Mouse (Mus musculus): Measurements from ENCODE around the gene Ssx2ip. TPM values are rescaled to one million over a fixed set of nuclear protein-coding genes. Genes with fewer than 3 reads are reported as not detected.

The Ssx2ip gene
- polyA plus RNA-seq, 1 experiment from 2014 or later, result 27.7 TPM

DNA sequence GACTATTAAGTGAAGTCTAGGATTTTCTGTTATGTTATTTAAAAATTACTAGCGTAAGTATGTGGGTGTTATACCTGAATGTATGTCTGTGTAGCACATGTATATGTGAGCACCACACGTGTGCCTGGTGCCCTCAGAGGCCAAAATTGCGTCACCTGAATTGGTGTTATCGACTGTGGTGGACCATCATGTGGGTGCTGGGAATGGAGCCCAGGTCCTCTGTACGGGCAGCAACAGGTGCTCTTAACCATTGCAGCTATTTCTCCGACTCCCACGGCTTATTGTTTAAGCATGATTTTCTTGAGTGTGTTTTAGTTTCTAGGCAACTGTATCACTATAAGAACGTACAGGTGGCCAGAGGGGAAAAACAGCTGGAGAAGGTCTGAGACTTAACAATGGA lies 31.7 kb downstream of the Ssx2ip start:
- no peak overlapping the region for H3K27ac ChIP-seq (ENCODE audit: low read length)
- no peak overlapping the region for H3K4me3 ChIP-seq (replicated peaks; ENCODE audit: low read length)
- H3K4me1 ChIP-seq (ENCODE audit: control insufficient read depth, insufficient read depth, low read length), result no peaks in the 10 kb centered on the region
- H3K36me3 ChIP-seq (ENCODE audit: control insufficient read depth, insufficient read depth, low read length), result peaks cover 18% of the 10 kb centered on the region
- 90% methylated on average over 8 of the region's 8 CpGs for WGBS
- no peak for ATAC-seq (ENCODE audit: insufficient read depth, low FRiP score)
- H3K9ac ChIP-seq (ENCODE audit: low read length), result no peak overlapping the region
- no peaks in the 10 kb centered on the region for H3K9me3 ChIP-seq (replicated peaks; ENCODE audit: control insufficient read depth, low read length)
- no peaks in the 10 kb centered on the region for H3K27me3 ChIP-seq (ENCODE audit: control insufficient read depth, insufficient read depth, low read length)
- no peak overlapping the region for H3K4me2 ChIP-seq (ENCODE audit: low read depth, low read length)

DNA sequence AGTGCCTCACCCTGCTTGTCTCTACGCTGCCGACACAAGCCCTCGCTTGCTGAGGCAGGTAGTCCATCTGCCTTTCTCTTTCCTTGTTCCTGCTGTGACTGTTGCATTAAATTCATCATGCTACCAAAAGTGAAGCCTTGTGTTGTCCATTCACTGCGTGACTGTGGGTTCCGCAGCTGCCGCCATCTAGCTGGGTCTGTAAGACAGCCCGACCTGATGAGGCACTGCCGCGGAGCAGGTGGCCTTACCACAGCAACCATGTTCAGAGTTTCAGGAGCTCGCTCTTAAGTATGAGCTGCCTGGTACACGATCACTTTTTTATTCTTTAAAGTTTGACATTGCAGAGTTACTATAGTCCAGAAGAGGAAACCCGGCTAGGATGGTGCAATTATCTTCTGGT lies 35.6 kb downstream of the Ssx2ip start:
- Histone ChIP-seq H3K4me1 (ENCODE audit: control insufficient read depth, insufficient read depth, low read length) (no peaks in the 10 kb centered on the region), H3K27me3 (ENCODE audit: control insufficient read depth, insufficient read depth, low read length) (no peaks in the 10 kb centered on the region), H3K4me3 (replicated peaks; ENCODE audit: low read length) (no peak overlapping the region), H3K27ac (ENCODE audit: low read length) (no peak overlapping the region), H3K9me3 (replicated peaks; ENCODE audit: control insufficient read depth, low read length) (no peaks in the 10 kb centered on the region), H3K4me2 (ENCODE audit: low read depth, low read length) (no peak overlapping the region), H3K9ac (ENCODE audit: low read length) (no peak overlapping the region), H3K36me3 (ENCODE audit: control insufficient read depth, insufficient read depth, low read length) (peaks cover 15% of the 10 kb centered on the region)
- ATAC-seq (ENCODE audit: insufficient read depth, low FRiP score), result no peak
- WGBS, result 86% methylated on average over 12 of the region's 12 CpGs

DNA sequence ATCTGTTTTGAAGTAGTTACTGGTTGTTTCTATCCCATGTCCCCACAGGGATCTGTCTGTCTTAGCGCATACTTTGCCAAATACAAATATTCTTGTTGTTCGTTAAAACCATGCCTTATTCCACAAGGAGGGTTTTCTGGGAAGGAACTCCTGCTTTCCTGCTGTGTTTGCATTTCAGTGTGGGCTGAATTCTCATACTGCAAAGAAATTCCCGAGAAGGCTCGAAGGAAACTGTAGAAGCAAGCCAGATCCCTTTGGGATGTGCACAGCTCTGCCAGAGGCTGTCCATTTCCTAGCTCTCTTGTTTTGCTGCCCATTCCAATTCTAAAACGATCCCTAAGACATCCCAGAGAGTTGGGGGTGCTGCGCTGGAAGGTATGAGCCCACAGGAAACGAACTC lies 36.0 kb downstream of the Ssx2ip start:
- no peak for ATAC-seq (ENCODE audit: insufficient read depth, low FRiP score)
- no peak overlapping the region for H3K9ac ChIP-seq (ENCODE audit: low read length)
- 85% methylated on average over 7 of the region's 7 CpGs for WGBS
- H3K27me3 ChIP-seq (ENCODE audit: control insufficient read depth, insufficient read depth, low read length), result no peaks in the 10 kb centered on the region
- no peaks in the 10 kb centered on the region for H3K9me3 ChIP-seq (replicated peaks; ENCODE audit: control insufficient read depth, low read length)
- H3K4me1 ChIP-seq (ENCODE audit: control insufficient read depth, insufficient read depth, low read length), result no peaks in the 10 kb centered on the region
- H3K36me3 ChIP-seq (ENCODE audit: control insufficient read depth, insufficient read depth, low read length), result peaks cover 15% of the 10 kb centered on the region
- no peak overlapping the region for H3K4me2 ChIP-seq (ENCODE audit: low read depth, low read length)
- no peak overlapping the region for H3K27ac ChIP-seq (ENCODE audit: low read length)
- H3K4me3 ChIP-seq (replicated peaks; ENCODE audit: low read length), result no peak overlapping the region

DNA sequence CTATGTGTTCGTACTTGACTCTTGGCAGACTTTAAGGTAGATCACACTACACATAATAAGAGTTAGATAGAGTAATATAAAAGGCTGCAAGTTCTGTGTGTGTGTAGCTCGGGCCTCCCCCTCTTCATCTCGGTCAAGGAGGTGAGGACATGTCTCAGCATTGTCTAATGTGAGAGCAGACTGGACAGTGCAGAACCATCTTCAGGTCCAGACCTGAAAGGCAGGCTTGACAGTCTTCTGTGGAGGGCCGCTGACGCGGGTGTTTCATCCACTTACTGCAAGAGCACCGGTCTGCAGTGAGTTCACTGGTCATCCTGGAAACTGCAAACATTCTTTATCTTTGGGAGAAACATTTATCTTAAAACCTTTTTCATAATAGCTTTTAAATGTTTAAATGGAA lies 38.0 kb downstream of the Ssx2ip start:
- no peaks in the 10 kb centered on the region for H3K4me1 ChIP-seq (ENCODE audit: control insufficient read depth, insufficient read depth, low read length)
- no peak overlapping the region for H3K27ac ChIP-seq (ENCODE audit: low read length)
- 85% methylated on average over 7 of the region's 7 CpGs for WGBS
- no peak overlapping the region for H3K4me2 ChIP-seq (ENCODE audit: low read depth, low read length)
- H3K4me3 ChIP-seq (replicated peaks; ENCODE audit: low read length), result no peak overlapping the region
- no peak overlapping the region for H3K9ac ChIP-seq (ENCODE audit: low read length)
- no peak for ATAC-seq (ENCODE audit: insufficient read depth, low FRiP score)
- H3K36me3 ChIP-seq (ENCODE audit: control insufficient read depth, insufficient read depth, low read length), result peaks cover 2% of the 10 kb centered on the region; the same call in 1 of the 2 replicates
- no peaks in the 10 kb centered on the region for H3K9me3 ChIP-seq (replicated peaks; ENCODE audit: control insufficient read depth, low read length)
- H3K27me3 ChIP-seq (ENCODE audit: control insufficient read depth, insufficient read depth, low read length), result no peaks in the 10 kb centered on the region

DNA sequence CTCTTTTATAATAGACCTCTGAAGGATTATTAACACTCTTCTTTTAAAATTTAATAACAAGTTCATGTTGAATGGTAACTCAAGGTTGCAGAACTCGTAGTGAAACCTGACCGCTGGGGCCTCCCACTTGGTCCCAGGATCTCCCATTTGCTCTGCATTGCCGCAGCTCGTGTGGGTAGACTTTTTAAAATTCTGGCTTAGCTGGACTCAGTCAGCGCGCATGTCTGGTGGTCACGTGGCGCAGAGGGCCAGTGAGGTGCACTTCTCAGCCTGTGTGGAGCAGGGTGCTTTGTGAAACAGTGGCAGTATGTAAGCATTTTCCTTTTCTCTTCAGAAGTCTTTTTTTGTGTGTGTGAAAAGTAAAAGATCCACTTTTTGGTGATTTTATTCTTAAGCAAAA lies 38.5 kb downstream of the Ssx2ip start:
- no peaks in the 10 kb centered on the region for H3K4me1 ChIP-seq (ENCODE audit: control insufficient read depth, insufficient read depth, low read length)
- no peaks in the 10 kb centered on the region for H3K9me3 ChIP-seq (replicated peaks; ENCODE audit: control insufficient read depth, low read length)
- no peak overlapping the region for H3K4me2 ChIP-seq (ENCODE audit: low read depth, low read length)
- WGBS, result 82% methylated on average over 8 of the region's 8 CpGs
- ATAC-seq (ENCODE audit: insufficient read depth, low FRiP score), result no peak
- H3K27ac ChIP-seq (ENCODE audit: low read length), result no peak overlapping the region
- no peak overlapping the region for H3K4me3 ChIP-seq (replicated peaks; ENCODE audit: low read length)
- H3K27me3 ChIP-seq (ENCODE audit: control insufficient read depth, insufficient read depth, low read length), result no peaks in the 10 kb centered on the region
- no peak overlapping the region for H3K9ac ChIP-seq (ENCODE audit: low read length)
- H3K36me3 ChIP-seq (ENCODE audit: control insufficient read depth, insufficient read depth, low read length), result no peaks in the 10 kb centered on the region

DNA sequence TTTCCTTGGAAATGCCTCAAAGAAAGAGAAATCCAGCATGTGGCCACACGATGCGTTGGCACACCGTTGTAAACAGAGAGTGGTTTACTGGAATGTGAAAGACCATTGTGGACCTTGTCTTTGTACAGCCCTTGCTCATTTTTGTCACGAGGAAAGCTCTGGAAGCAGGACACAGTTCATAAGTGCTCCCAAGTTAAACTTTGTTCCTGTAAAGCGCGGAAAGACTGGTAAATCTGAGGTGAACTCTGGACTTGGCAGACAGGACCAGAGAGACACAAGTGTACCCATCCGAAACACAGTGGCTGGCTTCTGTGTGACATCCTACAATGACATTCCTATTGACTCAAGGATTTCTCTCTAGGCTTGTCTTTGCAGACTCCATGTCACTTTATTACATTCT lies 38.9 kb downstream of the Ssx2ip start:
- no peak overlapping the region for H3K4me2 ChIP-seq (ENCODE audit: low read depth, low read length)
- no peaks in the 10 kb centered on the region for H3K27me3 ChIP-seq (ENCODE audit: control insufficient read depth, insufficient read depth, low read length)
- no peaks in the 10 kb centered on the region for H3K4me1 ChIP-seq (ENCODE audit: control insufficient read depth, insufficient read depth, low read length)
- H3K27ac ChIP-seq (ENCODE audit: low read length), result no peak overlapping the region
- H3K9me3 ChIP-seq (replicated peaks; ENCODE audit: control insufficient read depth, low read length), result no peaks in the 10 kb centered on the region
- H3K36me3 ChIP-seq (ENCODE audit: control insufficient read depth, insufficient read depth, low read length), result no peaks in the 10 kb centered on the region
- WGBS, result 85% methylated on average over 7 of the region's 7 CpGs
- no peak overlapping the region for H3K4me3 ChIP-seq (replicated peaks; ENCODE audit: low read length)
- H3K9ac ChIP-seq (ENCODE audit: low read length), result no peak overlapping the region
- no peak for ATAC-seq (ENCODE audit: insufficient read depth, low FRiP score)

DNA sequence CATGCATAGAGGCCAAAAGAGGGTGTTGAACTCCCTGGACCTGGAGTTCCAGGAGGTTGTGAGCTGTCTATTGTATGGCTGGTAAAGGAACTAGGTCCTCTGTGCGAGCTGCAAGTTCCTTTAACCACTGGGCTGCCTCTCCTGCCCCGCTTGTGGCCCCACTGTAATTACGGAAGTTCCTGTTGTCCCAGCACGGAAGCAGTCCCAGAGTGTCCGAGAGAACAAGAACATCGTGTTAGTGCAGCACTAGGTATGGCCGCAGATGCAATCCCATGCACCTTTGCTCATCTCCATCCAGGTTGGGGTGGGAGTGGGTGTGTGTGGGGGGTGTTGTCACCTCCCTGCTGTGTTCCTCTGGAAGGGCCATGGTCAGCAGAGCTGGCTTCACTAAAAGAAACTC lies 40.4 kb downstream of the Ssx2ip start:
- no peak overlapping the region for H3K4me2 ChIP-seq (ENCODE audit: low read depth, low read length)
- no peaks in the 10 kb centered on the region for H3K27me3 ChIP-seq (ENCODE audit: control insufficient read depth, insufficient read depth, low read length)
- no peak overlapping the region for H3K9ac ChIP-seq (ENCODE audit: low read length)
- no peak overlapping the region for H3K27ac ChIP-seq (ENCODE audit: low read length)
- no peaks in the 10 kb centered on the region for H3K9me3 ChIP-seq (replicated peaks; ENCODE audit: control insufficient read depth, low read length)
- no peaks in the 10 kb centered on the region for H3K36me3 ChIP-seq (ENCODE audit: control insufficient read depth, insufficient read depth, low read length)
- WGBS, result 90% methylated on average over 7 of the region's 7 CpGs
- no peak for ATAC-seq (ENCODE audit: insufficient read depth, low FRiP score)
- no peak overlapping the region for H3K4me3 ChIP-seq (replicated peaks; ENCODE audit: low read length)
- H3K4me1 ChIP-seq (ENCODE audit: control insufficient read depth, insufficient read depth, low read length), result no peaks in the 10 kb centered on the region

DNA sequence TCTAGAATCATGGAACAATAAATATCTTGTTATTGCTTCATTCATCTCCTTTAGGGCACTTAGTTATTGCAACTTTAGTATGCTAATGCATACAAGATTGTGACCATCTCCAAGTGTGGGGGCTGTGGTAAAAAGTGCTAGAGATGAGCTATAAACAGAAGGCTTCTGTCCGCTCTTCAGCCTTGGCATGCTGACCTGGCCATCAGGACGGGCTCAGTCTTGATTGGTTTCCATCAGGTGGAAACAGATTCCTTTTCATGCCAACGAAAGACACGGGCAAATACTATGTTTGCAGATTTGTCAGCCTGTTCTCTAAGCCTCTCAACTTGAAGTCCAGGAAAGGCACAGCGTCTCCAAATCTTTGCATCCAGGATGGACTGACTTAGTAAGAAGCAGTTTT lies 42.7 kb downstream of the Ssx2ip start:
- Histone ChIP-seq H3K27ac (ENCODE audit: low read length) (peak overlapping the region; percentile 24; the same call in 1 of the 2 replicates), H3K27me3 (ENCODE audit: control insufficient read depth, insufficient read depth, low read length) (no peaks in the 10 kb centered on the region), H3K4me1 (ENCODE audit: control insufficient read depth, insufficient read depth, low read length) (peaks cover 2% of the 10 kb centered on the region; the same call in 1 of the 2 replicates), H3K4me2 (ENCODE audit: low read depth, low read length) (no peak overlapping the region), H3K9ac (ENCODE audit: low read length) (no peak overlapping the region), H3K4me3 (replicated peaks; ENCODE audit: low read length) (no peak overlapping the region), H3K36me3 (ENCODE audit: control insufficient read depth, insufficient read depth, low read length) (no peaks in the 10 kb centered on the region), H3K9me3 (replicated peaks; ENCODE audit: control insufficient read depth, low read length) (no peaks in the 10 kb centered on the region)
- ATAC-seq (ENCODE audit: insufficient read depth, low FRiP score), result no peak
- 84% methylated on average over 5 of the region's 5 CpGs for WGBS

DNA sequence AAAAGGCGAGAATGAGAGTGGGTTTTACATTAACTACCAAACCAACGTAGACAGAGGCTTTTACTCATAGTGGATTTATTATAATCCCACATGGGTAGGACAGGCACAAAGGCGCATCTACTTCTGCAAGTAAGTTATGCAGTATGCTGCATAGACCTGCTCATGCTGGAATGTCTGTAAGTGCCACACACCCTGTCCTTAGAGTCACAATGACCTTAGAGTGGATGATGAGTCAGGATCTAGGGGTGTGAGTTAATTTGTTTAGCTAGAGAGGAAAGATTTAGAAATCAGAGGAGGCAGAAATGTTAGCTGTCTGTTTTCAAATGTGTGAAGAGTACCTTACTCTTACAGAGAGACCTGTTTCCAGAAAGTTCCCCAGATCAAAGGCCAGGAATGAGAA lies 43.2 kb downstream of the Ssx2ip start:
- Histone ChIP-seq H3K36me3 (ENCODE audit: control insufficient read depth, insufficient read depth, low read length) (no peaks in the 10 kb centered on the region), H3K9ac (ENCODE audit: low read length) (no peak overlapping the region), H3K4me2 (ENCODE audit: low read depth, low read length) (no peak overlapping the region), H3K27me3 (ENCODE audit: control insufficient read depth, insufficient read depth, low read length) (no peaks in the 10 kb centered on the region), H3K27ac (ENCODE audit: low read length) (0 out of 2 replicates have a peak overlapping the region, but pooled peaks have one; percentile 34), H3K4me3 (replicated peaks; ENCODE audit: low read length) (no peak overlapping the region), H3K9me3 (replicated peaks; ENCODE audit: control insufficient read depth, low read length) (no peaks in the 10 kb centered on the region), H3K4me1 (ENCODE audit: control insufficient read depth, insufficient read depth, low read length) (peaks cover 2% of the 10 kb centered on the region; the same call in 1 of the 2 replicates)
- no peak for ATAC-seq (ENCODE audit: insufficient read depth, low FRiP score)
- WGBS, result 70% methylated on average over 3 of the region's 3 CpGs

DNA sequence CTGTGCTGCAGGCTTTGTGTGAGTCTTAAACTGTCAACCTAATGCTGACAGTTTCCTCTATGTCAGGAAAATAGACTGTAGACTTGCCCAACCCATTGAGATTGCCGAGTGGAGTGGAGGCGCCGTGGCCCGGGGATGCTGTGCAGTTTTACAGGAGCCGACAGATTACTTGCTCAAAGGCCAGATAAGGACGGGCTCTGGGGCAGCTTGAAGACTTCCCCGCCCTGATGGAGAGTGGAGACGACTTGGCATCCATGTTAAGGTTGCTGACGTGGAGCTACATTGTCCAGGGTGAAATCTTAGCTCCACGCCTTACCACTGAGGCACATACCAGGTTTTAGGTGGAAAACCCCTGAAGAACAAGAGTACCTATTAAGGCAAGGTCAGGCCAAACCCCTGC lies 43.9 kb downstream of the Ssx2ip start:
- ATAC-seq (ENCODE audit: insufficient read depth, low FRiP score), result no peak
- no peaks in the 10 kb centered on the region for H3K9me3 ChIP-seq (replicated peaks; ENCODE audit: control insufficient read depth, low read length)
- H3K4me2 ChIP-seq (ENCODE audit: low read depth, low read length), result no peak overlapping the region
- no peaks in the 10 kb centered on the region for H3K36me3 ChIP-seq (ENCODE audit: control insufficient read depth, insufficient read depth, low read length)
- no peaks in the 10 kb centered on the region for H3K27me3 ChIP-seq (ENCODE audit: control insufficient read depth, insufficient read depth, low read length)
- H3K4me1 ChIP-seq (ENCODE audit: control insufficient read depth, insufficient read depth, low read length), result peaks cover 2% of the 10 kb centered on the region; the same call in 1 of the 2 replicates
- H3K4me3 ChIP-seq (replicated peaks; ENCODE audit: low read length), result no peak overlapping the region
- H3K27ac ChIP-seq (ENCODE audit: low read length), result peak overlapping the region; percentile 34; the same call in 1 of the 2 replicates
- WGBS, result 82% methylated on average over 10 of the region's 10 CpGs
- no peak overlapping the region for H3K9ac ChIP-seq (ENCODE audit: low read length)

All from stomach, embryonic 16.5 days (tissue).